Mouse (Mus musculus) urinary bladder, adult 2 months (tissue): ENCODE measurements at regions not wholly inside any gene's neighbourhood (a gene's known extent, or its start where the extent isn't known, plus 50 kb on each side); places are given as distances from the start of the nearest gene placed in this dataset.
"Not testable (repeated sequence)": the region's sequence is repeated elsewhere in the genome, so short reads cannot be mapped to it uniquely, and the experiment has no call there.

Experiments
- DNase-seq: peaks from one replicate; pipeline ENCODE4 v3.0.0; 2022; ENCODE audit warnings: low spot score

DNA sequence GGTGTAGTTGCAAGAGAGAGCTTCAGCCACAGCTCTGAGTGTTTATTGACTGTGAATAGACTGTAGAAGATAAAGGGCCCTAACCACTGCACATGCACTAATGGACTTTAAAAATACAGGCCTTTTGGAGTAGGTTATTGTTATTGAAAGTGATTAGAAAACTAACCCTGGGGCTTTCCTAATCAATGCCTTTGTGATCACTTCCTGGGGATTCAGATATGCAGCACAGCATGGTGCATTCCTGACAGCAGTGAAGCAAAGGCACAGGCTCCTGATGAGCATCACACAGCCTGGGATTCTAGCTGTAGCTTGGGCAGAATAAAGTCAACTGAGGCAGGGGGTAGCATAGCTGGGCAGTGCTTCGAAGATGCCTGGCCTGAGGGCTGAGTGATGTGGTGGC lies 87.3 kb downstream of the Gm11077 start:
- no peak for DNase-seq

DNA sequence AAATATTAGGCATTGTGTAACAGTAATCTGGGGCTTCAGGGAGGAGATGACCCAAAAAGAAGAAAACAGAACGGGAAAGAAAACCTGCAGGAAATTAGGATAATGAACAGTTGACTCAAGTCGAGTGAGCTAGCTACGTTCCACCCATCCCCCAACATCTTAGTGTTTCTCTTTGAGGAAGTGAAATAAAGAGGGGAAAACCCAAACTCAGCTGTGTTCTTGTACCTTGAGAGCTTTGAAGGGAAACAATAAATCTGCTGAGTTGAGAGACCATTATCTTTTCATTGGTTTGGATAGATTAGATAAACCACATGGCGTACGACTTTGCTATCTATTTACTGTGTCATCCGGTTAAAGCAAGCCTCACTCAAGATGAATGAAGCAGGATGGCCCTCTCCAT lies 87.7 kb downstream of the Gm11077 start:
- no peak for DNase-seq

DNA sequence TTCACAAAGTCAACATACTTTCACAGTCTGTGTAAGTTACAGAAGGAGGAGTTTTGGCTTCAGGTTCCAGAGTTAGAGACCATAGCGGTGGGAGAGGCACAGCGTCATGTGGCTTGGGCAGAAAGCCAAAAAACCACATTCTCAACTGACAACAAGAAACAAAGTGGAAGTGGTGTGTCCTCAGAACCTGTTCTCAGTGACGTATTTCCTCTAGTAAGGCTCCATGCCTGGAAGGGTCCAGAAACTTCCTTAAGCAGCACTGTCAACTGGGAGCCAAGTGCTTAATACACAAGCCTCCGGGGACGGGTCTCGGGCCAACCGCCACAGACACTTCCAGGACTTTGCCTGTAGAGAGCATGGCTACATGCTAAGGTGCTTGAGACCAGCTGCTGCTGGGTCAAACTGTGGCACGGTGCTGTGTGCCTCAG lies 90.4 kb downstream of the Gm11077 start:
- no peak for DNase-seq

- no peak for DNase-seq
These were observed 97.4 kb downstream of the Gm11077 start for GRCm38 (mm10) chr6:140826522-140826921.

- no peak for DNase-seq
These were observed 98.6 kb downstream of the Gm11077 start for GRCm38 (mm10) chr6:140827651-140828050.

DNA sequence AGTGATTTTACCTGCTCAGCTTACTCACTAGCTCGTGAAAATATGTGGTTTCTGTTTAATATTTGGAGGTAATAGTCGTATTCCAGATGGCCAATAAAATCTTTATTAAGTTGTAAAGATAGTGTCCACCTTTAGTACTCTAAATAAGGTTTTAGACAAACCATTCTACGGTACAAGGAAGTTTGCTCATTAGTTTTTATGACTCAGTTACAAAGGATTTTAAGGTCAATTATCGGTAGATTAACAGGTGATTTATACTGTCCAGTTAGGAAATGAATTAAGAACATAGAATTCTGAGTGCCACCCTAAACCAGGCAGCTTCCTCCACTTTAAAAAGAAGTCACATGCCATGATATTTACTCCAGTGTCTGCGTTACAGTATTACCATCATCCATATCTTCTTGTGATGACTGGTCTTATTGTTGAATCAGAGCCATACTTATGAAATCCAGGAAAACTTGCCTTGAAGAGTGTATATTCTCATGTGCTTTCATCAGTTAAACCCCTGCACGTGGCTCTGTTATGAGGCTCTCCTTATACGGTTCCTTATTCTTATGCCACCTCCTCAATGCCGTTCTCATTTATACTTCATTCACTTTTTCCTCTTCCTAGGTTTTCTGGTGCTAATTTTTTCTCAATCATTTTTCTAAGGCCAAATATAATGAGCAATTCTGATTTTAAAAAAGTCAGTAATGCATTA lies 114.4 kb downstream of the Gm11077 start:
- DNase-seq: no peak

GRCm38 (mm10) chr6:140847165-140847564 lies 118.1 kb downstream of the Gm11077 start:
- DNase-seq: no peak

- no peak for DNase-seq
These were observed 123.3 kb downstream of the Gm11077 start for GRCm38 (mm10) chr6:140852420-140852819.

- no peak for DNase-seq
These were observed 124.4 kb downstream of the Gm11077 start for GRCm38 (mm10) chr6:140853508-140853907.

- no peak for DNase-seq
These were observed 125.6 kb downstream of the Gm11077 start for GRCm38 (mm10) chr6:140854691-140855090.

DNA sequence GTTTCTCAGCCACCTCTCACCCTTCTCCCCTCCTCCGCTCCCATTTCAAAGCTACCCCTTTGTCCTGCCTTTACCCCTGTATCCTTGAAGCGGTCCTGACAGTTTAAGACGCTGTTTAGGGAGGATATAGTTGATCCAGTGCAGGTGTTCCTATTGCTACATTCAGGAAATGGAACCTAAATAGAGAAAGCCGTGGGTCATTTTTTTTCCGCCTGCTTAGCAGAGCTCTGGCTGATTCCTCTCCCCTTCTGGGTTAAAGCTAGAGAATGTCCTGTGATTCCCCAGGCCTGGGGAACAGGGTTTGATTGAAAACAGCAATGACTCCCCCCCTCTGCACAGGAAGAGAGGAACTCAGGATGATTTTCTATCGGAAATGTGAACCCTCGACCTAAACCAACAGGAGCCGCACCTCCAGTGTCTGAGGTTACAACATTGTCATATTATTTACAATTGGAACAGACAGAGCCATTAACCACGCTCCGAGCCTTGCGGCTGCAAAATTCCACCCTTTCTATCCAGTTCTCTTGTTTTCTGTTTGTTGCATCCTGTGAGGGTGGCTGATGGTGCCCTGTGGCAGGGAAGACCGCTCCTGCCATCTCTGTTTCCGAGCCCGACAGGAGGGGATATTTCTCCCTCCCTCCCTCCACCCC lies 127.5 kb downstream of the Gm11077 start:
- no peak for DNase-seq

DNA sequence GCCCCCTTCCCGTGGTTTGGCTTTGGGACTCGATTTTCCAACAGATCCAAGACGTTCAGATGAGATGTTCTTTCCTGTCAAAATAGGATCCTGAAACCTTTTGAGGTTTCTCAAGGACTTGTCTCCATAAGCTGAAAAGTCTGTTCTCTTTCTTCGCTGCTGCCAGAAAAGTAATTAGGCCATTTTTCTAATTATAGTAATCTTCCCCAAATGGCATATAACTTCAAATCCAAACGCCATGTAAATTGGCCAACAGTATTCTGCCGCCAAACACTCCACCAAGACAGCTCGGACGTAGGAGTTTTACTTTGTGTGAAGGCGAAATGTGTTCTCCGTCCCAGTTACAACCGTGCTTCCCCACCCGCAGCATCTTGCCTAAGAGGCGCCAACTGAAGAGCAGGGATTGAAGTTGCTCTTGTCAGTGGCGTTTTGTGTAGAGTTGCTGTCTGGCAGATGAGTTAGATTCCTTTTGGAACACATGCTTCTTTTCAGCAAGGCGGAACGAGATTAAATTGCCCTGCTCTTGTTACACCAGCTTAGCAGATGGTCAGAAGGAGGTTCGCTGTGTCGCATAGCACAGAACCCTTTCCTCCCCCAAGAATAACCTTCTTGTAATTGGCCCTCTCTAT lies 128.1 kb downstream of the Gm11077 start:
- no peak for DNase-seq

DNA sequence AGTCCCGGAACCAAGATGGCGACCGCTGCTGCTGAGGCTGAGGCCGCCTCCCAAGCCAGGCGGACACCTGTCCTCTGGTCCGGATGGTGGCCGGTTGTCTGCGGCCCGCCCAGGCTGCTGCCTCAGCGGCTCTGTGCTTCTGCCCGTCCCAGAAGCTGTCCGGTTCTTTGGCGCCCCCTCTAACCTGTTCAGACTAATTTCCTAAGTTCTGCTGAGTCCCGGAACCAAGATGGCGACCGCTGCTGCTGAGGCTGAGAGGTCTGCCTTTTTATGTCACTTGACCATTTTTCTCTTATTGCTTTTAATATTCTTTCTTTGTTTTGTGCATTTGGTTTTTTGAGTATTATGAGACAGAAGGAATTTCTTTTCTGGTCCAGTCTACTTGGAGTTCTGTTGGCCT lies 140.4 kb downstream of the Gm11077 start:
- DNase-seq: not testable (repeated sequence)

DNA sequence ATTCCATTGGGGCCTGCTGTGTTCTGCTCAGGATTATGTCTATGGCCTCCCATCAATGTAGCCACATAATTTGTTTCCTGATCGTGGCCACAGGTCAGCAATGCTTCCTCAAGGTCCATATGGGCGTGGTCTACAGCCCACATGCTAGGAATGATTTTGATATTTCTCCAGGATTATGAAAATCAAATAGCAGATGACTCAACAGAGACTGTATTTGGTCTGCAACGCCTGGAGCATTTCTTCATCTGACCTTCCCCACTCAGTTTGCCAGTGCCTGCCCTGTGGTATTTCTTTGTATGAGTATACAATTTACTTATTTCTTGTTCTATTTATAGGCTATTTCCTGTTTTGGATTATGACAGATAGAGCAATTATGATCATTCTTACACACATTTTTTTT lies 145.7 kb downstream of the Gm11077 start:
- DNase-seq: no peak

DNA sequence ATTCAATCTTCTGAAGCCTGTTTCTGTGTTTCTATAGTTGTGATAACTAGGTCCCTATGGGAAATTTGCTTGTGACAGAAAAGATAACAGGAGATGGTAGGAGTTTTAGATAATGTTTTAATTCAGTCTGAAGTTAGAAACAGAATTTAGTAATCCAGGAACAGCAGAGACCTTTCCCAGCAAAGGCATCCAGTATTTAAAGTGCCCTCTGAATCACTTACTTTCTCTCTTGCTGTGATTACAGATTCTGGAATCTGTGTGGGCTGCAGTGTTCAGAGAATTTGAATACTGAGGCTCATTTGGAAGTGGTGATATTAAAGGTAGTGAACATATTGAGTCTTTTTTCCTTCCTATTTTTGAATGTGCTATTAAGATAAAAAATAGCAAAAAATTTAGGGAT lies 154.6 kb downstream of the Gm11077 start:
- no peak for DNase-seq

- no peak for DNase-seq
These were observed 159.5 kb downstream of the Gm11077 start for GRCm38 (mm10) chr6:140888610-140889009.

DNA sequence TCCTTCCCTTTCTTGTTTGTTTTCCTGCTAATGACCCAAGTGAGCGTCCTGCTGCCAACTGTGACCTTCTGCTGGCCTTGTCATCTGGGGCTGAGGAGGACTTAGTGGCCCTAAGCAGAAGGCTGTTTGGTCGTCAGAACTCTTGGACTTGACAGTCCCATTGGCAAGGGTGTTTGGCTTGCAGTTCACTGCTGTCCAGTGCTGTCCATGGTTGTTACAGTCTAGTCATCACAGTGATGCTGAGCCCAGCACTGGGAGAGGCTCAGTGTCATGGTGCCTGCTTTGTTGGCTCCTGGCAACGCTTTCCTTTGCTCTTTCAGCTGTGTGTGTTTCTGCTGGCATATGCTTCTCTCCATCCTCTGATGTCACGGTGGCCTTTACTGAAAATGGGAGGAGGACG lies 161.0 kb downstream of the Gm11077 start:
- no peak for DNase-seq

GRCm38 (mm10) chr6:140890591-140890990 lies 161.5 kb downstream of the Gm11077 start:
- no peak for DNase-seq

DNA sequence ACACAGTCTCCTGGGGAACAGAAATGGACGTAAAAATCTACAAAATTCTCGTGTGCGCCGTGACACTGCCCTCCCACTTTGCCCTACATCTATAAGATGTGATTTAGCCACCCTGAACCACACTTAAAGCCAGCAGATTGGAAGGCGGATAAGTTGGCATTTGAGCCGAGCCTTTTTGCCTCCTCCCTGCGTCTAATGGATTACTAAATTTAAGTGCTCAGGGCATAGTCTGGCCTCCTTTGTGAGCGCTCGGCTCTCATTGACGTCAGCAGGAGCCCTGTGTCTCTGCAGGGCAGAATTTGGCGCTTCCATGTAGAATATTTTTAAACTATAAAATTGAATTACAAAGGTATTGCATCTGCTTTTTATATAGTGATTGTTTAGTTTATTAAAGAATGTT lies 165.4 kb downstream of the Gm11077 start:
- DNase-seq: no peak

- no peak for DNase-seq
These were observed 166.4 kb downstream of the Gm11077 start for GRCm38 (mm10) chr6:140895441-140895840.

DNA sequence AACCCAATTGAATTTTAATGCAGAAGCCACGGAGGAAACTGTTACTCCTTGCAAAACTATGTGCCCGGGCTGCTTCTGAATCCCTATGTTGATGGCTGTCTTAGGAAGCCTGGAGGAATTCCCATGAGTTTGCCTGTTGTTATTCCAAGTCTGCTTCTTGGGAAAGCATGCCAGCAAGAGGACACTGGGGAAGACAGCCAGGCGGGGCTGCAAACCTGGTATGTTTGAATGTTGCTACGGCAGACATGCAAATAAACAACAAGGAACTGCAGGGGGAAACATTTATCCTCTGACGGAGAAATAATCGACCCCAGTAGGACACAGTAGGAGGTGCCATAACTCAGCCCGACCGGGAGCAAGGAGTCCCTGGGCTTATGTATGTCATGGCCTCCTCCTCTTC lies 168.0 kb downstream of the Gm11077 start:
- no peak for DNase-seq

DNA sequence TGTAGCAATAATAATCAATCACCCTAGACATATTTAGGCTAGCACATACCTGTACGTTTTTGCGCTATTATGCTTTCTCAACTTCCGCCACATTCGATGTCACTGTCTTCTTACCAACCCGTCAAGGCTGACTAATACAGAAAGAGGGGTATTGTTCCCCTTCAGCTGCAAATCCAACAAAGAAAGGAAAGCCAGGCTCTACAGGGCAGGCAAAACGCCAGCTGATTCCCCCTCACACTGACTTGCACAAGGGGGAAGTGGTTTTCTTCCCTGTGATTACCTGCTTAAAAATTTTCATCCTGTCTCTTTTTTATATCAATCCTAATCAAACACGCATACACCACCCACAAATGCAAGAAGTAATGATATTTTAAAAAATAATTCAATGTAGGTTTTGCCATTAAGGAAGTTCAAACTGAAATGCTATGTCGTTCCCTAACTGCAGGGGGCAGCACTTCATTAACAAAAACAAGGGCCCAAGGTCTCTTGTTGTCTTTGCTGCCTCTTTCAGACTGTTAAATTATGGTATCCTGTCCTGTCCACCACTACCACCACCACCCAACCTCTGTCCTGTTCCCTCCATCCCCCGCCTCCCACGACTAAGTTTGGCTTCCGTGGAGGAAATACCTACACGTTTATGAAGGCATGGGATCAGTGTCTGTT lies 195.4 kb downstream of the Gm11077 start:
- peak; percentile 22 for DNase-seq

DNA sequence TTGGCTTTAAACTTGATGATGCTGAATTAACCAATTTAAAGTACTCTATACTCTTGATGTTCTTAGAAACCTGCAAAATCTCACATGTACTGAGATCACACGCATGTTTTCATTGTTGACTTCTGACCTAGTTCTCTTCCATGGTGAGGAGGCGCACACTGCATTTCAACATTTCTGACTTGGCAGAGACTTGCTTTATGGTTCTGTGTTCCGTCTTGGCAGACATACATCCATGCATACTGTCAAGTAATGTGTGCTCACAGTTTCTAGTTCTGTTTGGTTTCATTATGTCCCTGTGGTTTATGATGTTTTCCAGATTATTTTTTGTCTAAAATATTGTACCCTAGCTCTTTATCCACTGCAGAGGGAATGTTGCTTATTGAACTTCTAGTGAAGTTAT lies 198.5 kb downstream of the Gm11077 start:
- no peak for DNase-seq
